Mouse (Mus musculus) lung, postnatal 4 days (tissue): ENCODE measurements around the gene Ifngr2.
A peak's percentile ranks its signal among the peaks of the same experiment; 100 is the strongest.
"Not testable (repeated sequence)": the region's sequence is repeated elsewhere in the genome, so short reads cannot be mapped to it uniquely, and the experiment has no call there.

Source experiments
- DNase-seq, 2 experiments: peaks; one replicate each; pipeline ENCODE4 v3.0.0; 2021

Ifngr2 gene

DNA sequence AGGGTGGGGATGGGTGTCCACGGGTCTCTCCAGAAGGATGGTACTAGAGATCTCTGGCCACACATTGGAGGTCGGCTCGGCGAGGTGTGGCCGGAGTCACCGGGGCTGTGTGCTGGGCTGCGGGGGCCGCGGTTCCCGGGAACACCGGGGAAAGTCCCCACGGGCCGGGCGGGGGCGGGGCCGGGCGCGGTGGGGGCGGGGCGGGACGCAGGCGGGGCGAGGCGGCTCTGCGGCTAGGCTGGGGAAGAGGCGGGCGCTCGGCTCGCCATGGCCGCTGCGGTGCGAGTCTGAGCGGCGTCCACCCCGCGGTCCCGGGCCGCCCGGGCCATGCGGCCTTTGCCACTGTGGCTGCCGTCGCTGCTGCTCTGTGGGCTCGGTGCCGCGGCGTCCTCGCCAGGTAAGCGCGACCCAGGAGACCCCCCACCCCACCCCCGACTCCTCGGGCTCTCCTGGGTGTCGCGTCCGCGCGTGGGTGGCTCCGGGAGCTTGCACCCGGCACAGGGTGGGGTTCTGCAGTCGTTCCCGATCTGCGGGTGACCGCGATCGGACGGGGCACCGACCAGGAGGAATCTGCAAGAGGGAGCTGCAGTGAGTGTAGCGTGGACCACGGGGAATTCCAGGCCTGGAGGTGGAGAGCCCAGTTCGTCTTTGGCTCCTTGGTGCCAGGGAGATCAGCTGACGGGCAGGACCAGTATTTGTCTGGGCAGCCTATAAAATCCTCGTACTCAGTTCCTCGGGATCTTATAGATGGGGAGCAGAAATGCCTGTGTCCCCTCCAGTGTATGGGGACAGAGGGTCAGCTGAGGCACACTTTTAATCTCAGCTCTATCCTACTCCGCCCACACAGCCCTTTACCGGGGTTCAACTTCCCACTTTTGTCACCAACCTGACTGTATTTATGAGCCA, at the start of gene Ifngr2:
Gene Ifngr2 (plus strand): TSS at position 237 of the 906 bp plus-strand sequence.
- peak; percentile 80 to 85 for DNase-seq

DNA sequence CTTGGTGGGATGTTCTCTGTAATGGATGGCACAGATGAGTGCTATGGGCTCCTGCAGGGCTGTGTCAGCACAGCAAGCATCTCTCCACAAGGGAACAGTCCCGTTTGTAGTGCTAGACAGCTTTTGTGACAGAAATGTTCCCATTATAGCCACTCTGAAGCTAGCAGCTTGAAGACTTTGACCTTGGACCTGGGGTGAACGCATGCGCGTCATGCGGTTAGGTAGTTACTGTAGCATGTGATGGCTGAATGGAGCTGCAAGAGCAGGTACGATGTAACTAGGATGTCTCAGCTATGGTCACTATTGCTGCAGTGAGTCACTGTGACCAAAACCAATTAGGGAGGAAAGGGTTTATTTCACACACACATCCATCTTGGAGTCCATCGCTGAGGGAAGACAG, 48.8 kb upstream of the Ifngr2 start:
- no peak for DNase-seq

DNA sequence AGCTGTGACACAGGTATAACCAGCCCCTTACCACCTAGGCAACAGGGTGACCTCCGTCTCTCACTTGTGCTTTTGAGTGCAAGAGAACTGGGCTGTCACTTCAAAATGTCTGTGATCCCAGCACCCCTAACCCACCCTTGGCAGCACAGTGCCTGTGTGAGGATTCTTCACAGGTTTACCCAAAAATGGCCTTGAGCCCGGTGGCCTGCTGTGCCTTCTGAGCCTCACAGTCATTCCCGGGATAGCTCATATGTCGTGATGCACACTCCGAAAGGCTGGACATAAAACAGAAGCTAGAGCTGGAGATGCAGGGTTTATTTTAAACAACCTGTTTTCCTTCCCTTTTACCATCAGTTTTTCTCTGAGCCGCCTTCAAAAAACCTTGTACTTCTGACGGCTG, 42.2 kb upstream of the Ifngr2 start:
- DNase-seq, result no peak

DNA sequence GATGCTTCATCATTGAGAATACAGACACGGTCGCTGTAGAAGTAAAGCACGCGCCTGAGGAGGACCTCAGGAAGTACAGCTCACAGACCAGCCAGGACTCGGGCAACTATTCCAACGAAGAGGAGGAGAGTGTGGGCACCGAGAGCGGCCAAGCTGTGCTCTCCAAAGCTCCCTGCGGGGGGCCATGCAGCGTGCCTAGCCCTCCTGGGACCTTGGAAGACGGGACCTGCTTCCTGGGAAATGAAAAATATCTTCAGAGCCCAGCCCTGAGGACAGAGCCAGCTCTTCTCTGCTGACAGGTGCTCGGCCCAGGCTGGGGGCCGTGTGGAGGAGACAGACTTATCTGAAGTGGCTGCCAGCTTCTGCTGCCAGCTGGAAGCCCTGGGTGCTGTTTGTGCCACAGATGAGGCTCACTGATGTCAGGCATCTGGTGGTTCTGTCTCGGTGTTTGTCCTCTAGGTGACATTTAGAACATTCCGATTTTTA, 41.7 kb upstream of the Ifngr2 start:
- DNase-seq, result no peak

DNA sequence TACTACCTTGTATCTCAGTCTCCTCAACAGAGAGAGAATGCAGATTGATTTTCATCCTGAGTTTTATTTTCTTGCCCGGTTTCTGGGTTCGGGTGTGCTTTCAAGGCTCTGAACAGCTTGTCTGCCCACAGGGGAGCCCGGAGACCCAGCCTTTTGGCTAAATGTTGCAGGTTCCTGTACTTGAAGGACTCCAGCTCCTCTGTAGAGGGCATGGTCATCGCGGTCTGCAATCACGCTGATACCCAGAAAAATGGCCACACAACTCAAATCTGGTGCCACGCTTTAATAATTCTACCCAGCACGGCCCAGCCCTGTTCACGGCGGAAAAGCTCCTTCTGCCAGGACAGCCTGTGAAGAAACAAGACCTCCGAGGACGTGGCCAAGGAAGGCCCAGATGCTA, 40.5 kb upstream of the Ifngr2 start:
- no peak for DNase-seq

DNA sequence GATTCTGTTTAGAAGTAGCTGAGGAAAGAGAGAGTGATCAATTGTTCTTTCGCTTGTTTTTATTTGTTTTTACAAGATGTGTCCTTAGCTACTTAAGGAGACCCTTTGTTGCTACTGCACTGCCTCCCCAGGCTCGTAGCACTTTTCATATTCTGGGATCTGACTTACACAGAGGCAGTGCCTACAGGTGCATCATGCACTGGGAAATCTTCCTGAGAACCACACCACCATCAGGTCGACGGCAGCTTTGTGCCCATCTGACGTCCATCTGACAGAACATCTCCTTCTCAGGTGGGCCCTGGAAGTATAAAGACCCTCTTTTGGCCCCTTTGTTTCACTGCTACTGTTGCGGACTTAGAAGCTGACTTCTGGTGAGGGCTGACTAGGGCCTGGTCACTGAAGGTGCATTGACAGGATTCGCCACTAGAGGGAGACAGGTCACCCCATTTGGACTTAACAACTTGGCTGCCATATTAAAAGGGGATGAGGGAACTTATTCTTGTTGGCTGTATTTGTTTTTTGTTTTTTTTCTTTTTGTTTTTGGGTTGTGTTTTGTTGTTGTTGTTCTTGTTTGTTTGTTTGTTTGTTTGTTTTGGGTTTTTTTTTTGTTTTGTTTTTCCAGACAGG, 34.6 kb upstream of the Ifngr2 start:
- peak; percentile 67 to 90 for DNase-seq

DNA sequence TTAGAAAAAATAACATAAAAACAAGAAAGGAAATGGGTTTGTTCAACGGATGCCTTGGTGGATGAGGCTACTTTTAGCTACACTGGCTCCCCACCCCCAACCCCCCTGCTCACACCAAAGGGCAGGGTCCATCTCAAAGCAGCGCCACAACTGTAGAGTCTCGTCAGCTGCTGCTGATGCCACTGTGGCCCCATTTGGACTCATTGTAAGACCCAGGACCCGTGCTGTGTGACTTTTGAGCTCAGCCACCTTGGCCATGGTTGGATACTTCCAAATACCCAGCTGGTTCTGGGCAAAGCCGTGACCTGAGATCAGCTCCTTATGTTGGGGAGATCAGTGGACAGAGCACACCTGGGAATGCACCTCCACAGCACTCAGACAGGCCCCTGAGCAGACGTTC, 33.8 kb upstream of the Ifngr2 start:
- no peak for DNase-seq

DNA sequence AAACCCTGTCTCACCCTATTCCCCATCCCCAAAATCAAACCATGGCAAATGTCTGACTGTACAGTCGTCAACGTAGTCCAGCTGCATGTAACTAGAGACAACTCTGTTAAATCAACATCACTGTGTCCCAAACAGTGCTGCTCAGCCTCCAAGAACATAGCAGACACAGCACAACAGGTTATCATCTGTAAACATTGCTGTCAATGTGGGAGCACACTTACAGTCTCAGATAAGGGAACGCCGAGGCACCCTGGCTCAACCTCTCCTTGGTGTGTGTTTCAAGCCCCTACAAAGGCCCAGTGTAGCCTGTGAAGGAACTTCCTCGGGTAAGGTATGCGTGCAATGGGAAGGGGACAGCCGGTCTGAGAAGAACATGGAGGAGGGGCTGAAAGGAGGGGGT, 29.9 kb upstream of the Ifngr2 start:
- DNase-seq, result no peak

DNA sequence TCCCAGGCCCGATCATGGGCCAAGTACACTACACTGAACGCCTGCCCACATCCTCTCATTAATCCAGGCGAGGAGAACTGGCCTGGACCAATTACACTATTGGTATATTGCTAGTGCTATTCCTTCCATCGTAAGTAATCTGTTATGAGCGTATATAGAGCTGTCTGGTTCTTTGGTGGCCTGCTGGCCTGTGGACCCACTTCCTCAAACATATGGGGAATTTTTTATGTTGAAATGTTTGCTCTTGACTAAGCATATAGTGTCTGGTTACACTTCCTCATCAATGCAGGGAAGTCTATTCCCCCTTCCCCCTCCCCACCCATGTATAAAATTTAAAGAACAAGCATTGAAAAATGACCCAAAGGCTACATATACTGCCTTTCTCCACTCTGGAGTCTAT, 24.8 kb upstream of the Ifngr2 start:
- no peak for DNase-seq

DNA sequence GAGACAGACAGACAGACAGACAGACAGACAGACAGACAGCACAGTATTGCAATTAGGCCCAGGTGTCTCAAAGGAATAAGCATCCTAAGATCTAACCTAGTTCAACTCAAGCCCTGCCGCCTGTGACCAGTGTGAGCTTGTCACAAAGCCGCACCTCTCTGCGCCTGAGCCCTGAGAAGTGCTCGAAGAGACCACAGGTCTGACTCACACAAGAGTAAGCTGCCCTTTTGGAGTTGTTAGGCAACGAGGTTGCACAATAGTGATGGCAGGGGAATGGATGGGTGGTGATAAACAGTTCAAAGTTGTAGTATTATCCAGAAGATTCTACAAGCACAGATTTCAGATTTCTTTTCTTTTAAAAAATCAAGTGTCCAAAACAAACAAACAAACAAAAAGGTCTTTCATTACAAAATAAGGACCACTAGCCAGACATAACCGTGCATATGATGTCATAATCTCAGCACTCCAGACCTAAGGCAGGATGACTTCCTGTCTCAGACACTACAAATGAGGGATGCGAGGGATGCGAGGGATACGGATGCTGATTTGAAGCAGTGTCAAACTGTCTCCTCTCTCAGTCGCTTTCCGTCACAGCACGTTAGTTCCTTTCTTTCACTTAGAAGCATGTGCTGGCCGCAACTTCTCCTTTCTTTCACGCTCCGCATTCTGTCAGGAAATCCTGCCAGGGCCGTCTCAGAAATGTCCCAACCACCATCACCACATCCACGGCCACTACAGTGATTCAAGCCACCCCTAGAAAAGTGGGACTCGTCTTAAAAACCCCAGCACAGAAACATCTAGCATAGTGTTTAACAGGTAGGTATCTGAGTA, 24.2 kb upstream of the Ifngr2 start:
- DNase-seq, result peak; percentile 62 to 70

DNA sequence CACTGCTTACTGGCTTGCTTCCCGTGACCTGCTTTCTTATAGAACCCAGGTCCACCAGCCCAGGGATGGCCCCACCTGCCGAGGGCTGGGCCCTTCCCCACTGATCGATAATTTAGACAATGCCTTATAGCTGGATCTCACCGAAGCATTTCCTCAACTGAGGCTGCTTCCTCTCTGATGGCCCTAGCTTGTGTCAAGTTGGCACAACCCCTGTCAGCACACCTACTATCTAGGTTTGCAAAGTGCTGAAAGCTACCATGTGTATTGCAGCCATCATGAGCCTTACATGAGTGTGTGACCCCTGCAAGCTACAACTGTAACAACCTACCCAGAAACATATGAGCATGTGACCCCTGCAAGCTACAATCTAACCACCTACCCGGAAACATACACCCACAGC, 22.7 kb upstream of the Ifngr2 start:
- DNase-seq, result no peak

DNA sequence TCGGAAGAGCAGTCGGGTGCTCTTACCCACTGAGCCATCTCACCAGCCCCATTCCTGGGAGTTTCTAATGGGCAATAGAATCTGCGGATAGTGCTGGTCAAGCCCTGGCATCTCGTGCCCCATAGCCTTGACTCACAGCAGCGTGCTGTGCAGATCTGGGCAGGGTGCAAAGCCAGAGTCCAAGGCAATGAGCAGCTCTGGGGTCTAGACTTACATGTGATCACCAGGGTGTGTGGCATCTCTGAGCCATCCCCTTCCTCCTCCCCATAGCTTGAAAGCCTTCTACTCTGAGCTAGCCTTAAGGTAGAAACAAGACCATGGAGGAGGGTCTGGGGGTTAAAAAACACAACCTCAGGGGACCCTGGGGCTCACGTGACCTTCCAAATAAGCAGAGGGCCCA, 20.6 kb upstream of the Ifngr2 start:
- DNase-seq, result no peak

DNA sequence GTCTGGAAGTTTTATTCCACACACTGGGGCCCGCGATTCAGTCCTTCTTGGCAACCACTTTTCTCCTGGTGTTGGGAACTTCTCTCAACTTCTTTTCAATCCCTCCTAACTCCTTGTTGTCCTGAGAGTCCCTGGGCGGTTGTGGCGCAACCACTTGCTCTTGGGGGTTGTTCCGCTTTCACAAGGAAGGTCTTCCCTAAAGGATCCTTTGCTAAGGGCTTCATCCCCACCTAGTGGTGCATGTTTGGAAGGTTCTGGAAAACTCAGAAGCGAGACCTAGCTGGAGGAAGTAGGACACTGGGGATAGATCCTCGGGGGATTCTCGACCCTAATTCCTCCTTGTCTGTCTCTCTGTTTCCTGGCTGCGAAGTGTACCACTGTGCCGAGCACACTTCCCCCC, 19.8 kb upstream of the Ifngr2 start:
- DNase-seq, result peak; percentile 75

DNA sequence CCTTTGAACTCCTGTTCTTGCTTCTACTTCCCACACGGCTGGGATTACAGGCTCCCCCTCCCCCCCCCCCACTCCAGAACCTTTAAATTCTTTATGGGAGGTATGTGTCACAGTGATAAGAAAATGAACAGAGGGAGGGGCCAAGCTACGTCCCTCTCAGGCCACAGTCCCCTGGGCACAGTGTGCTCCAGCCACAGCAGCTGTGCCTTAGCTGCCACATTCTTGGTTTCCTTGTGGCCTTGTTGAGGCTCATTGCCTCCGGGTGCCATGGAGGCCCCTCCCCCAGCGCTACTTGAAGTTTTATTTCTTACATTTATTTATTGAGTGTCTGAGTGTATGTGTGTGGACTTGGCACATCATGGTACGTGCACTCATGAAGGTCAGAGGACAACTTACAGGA, 19.4 kb upstream of the Ifngr2 start:
- no peak for DNase-seq

DNA sequence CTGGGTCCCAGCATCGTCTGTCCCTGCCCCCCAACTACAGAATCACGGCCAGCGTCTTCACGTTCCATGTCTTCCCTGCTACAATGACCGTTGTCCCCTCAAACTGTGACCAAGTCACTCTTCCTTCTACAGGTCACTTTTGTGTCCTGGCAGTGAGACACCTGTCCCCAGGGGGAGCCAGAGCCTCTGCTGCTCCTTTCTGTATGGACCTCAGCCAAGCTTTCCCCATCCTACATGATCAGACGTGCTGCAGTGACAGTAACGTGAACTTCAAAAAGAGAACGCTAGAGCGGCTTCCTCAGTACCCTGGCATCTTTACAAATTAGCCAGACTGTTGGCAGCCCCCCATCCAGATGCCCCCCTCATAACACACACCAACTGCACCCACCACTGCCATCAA, 18.3 kb upstream of the Ifngr2 start:
- DNase-seq, result no peak

DNA sequence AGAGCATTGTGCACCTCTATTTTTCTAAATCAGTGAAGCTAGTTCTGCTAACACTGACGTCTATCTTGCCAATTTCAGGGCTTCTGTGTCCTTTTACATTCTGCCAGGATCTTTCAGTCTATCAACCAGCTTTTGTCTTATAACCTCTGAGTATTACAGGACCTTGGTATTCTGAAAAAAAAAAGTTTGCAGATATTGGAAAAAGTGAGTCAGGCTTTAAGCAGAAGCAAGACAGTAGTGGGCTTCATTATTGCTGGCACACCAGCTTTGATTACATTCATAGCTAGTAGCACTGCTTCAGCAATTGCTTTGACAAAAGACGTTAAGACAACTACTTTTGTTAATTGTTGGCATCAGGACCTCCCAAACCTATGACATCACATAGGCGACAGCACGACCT, 16.0 kb upstream of the Ifngr2 start:
- not testable (repeated sequence) for DNase-seq

DNA sequence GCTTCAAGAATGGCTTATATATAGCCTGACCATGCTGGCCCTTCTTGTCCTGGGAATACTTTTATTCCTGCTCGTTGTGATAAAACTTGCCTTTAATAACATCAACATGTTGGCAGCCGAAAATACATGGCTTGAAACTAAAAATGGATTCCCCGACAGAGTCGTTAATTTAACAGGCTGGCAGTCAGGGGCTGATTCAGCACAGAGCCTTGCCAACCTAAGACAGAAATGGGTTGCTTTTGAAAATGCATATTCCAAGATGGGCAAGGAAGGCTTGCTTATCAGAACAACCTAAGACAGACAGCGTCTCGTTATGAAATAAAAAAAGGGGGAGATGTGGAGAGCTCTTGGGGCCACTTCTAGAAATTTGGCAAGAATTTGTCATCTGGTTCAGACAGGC, 15.0 kb upstream of the Ifngr2 start:
- DNase-seq, result no peak

DNA sequence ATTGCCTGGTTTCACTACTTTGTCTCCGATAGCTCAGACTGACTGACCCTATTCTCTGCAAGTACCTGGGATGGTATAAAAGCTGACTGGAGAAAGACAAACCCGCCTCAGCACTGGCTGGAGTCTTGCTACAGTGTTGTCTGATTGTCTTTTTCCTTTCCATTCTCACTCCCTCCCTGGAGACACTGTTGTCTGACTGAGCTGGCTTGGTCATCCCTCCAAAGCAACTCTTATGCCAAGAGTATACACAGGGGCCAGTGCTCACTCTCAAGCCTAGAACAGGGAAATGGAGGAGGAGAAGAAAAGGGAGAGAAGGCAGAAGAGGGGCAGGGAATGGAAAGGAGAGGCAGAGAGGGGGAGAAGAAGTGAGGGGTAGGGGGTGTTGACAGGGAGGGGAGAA, 14.4 kb upstream of the Ifngr2 start:
- no peak for DNase-seq

DNA sequence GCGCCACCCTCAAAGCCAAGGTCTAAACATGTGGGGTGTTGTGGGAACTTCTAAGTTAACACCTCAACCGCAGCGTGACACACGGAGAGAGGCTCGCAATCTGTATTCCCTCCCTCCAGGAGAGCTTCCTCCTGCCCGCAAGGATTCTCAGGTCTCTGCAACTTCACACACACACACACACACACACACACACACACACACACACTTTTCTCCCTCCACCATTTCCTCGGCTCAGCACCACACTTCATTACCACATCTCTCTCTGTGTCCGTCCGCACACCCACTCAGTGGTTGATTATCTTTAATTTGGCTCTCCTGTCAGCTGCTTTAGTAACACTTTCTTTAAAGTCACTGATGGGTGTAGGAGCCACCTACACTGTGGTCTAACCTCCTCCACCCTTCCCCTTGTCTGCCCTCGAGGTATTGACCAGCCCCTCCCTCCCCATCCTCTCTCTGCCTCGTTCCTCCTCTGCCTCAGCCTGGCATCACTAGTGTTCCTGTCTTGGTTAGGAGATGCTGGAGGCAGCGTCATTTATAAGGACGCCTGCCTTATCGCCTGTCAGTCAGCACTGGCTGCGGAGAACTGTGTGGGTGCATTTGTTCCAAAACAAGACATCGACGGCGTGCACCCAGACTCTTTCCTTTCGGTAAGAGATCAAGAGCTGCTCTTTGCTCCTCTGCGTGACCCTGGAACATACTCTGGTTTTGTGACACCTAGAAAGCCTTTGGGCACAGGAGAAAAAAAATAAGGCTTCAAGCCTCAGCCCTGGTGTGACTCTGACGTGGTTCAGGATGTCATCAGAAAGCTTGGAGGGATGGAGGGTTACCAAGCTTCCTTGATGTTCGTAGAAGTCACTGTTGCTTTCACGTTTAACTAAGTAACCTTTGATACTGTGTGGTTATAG, 13.5 kb upstream of the Ifngr2 start:
- DNase-seq, result no peak

DNA sequence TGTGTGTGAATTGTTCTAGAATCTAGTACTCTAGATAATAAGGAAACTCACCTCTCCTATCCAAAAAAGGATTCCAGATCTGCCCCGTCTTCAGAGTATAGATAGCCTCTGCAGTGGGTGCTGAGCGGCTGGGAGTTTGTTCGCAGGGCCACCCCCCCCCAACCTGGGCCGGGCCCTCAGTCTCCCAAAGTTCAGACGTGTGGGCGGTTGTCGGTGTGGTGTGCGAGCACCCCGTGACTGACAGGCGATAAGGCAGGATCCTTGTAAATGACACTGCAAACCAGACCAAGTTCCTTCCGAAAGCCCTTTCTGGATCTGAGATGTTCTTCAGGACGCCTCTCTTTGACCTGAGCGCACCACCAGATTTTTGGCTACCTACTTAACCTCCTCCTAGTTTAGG, 12.4 kb upstream of the Ifngr2 start:
- DNase-seq, result no peak

DNA sequence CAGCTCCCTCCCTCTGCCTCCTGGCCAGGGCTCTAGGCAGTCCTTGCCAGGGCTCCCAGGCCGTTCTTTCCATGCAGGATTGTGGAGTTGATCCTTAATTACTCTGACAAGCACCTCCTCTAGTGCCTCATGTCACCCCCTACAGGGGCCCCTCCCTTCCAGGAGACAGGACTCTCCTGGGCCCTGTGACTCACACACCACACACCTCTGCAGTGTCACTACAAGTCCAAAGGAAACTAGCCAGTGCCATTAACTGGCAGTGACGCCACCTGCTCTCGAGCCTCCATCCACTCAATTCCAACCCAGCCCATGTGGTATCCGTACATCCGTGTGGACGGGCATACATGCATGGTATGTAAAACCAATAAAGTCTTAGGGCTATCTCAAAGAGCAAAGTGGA, 12.0 kb upstream of the Ifngr2 start:
- DNase-seq, result no peak

DNA sequence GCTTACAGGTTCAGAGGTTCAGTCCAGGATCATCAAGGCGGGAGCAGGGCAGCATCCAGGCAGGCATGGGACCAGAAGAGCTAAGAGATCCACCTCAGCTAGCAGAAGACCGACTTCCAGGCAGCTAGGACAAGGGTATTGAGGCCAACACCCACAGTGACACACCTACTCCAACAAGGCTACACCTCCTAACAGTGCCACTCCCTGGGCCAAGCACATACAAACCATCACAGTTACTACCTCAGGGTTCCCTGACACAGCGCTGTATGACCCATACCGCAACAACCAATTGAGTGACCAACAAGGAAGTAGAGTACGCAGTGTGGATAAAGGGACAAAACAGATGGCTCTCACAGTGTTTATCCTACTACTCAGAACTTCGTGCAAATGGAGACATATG, 10.5 kb upstream of the Ifngr2 start:
- no peak for DNase-seq
